Mouse (Mus musculus) hindbrain, embryonic 12.5 days (tissue): ENCODE measurements at regions not wholly inside any gene's neighbourhood (a gene's known extent, or its start where the extent isn't known, plus 50 kb on each side); places are given as distances from the start of the nearest gene placed in this dataset.

Source experiments
- ATAC-seq: fragments of 200-750 bp; cut with Nextera tagmentation; 2 replicates; pipeline ENCODE4 v1.8.0; 2017; ENCODE audit warnings: moderate TSS enrichment; ENCODE audit not compliant: low FRiP score
- H3K27ac ChIP-seq: fragments of 300-500 bp; sonication (generic); 2 replicates; pipeline ENCODE4 v1.5.1; 2016; ENCODE audit warnings: mild to moderate bottlenecking
- H3K27me3 ChIP-seq: fragments of 300-500 bp; sonication (generic); 2 replicates; pipeline ENCODE4 v1.6.1; 2016; ENCODE audit warnings: mild to moderate bottlenecking
- H3K36me3 ChIP-seq: fragments of 300-500 bp; sonication (generic); 2 replicates; pipeline ENCODE4 v1.6.1; 2016; ENCODE audit warnings: mild to moderate bottlenecking
- H3K4me1 ChIP-seq: fragments of 300-500 bp; sonication (generic); 2 replicates; pipeline ENCODE4 v1.6.1; 2016
- H3K4me2 ChIP-seq: fragments of 300-500 bp; sonication (generic); replicated peaks from 2 replicates; pipeline ENCODE4 v1.6.1; 2016; ENCODE audit warnings: mild to moderate bottlenecking
- H3K4me3 ChIP-seq: fragments of 300-500 bp; sonication (generic); 2 replicates; pipeline ENCODE4 v1.5.1; 2016; ENCODE audit warnings: mild to moderate bottlenecking
- H3K9ac ChIP-seq: fragments of 300-500 bp; sonication (generic); 2 replicates; pipeline ENCODE4 v1.6.1; 2016; ENCODE audit warnings: mild to moderate bottlenecking, moderate library complexity
- H3K9me3 ChIP-seq: fragments of 300-500 bp; sonication (generic); replicated peaks from 2 replicates; pipeline ENCODE4 v1.6.1; 2016; ENCODE audit warnings: mild to moderate bottlenecking
- WGBS: fragments of 180-500 bp; shearing (Covaris S2); methylation state at CpG from one replicate; pipeline ENCODE4 v1.1.7; 2016; 5-methylcytosine and 5-hydroxymethylcytosine counted together

DNA sequence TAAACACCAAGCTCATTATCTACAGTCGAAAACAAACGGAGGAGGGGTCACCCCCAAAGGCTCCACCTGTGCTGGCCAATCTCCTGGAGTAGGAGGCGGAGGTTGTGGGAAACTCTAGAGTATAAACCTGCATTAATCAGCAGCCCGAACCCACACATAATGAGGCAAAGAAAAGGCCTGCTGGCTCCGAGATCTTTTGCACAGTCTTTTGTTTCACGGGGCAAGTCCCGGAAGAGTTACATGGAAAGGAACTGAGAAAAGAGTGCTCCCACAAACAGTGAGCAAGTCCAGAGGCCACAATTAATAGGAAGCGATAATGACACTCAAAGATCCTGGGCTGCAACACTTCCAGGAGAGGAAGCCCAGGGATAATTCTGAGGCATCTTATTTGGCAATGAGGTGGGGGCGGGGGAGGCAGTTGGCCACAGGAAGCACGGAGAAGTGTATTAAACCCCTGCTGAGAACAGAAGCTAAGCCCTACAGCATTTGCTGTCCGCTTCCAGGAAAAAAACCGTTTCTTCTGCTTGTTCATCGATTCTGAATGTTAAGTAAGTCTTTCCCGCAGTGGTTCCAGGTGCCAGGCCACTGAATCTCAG lies 59.1 kb upstream of the Mamdc2 start:
- 12% methylated on average over 14 of the region's 14 CpGs for WGBS
- H3K9me3 ChIP-seq: no peaks in the 10 kb centered on the region
- H3K4me1 ChIP-seq: peaks cover 9% of the 10 kb centered on the region
- H3K4me3 ChIP-seq: no peak overlapping the region
- H3K36me3 ChIP-seq: no peaks in the 10 kb centered on the region
- H3K27me3 ChIP-seq: no peaks in the 10 kb centered on the region
- no peak overlapping the region for H3K9ac ChIP-seq
- H3K27ac ChIP-seq: peak overlapping the region; percentile 71
- H3K4me2 ChIP-seq: peak overlapping the region; percentile 39
- ATAC-seq: peak; percentile 40; the same call in 1 of the 2 replicates
